Mouse (Mus musculus) heart, postnatal 10 days (tissue): ENCODE data around the gene Mlycd. TPM values are rescaled to one million over a fixed set of nuclear protein-coding genes. Genes with fewer than 3 reads are reported as not detected.
A peak's percentile ranks its signal among the peaks of the same experiment; 100 is the strongest.
"Not testable (repeated sequence)": the region's sequence is repeated elsewhere in the genome, so short reads cannot be mapped to it uniquely, and the experiment has no call there.

Experiments used
- DNase-seq, 2 experiments: peaks; one replicate each; pipeline ENCODE4 v3.0.0; 2021
- intact Hi-C: fragments of 180-260 bp; cut with DNase I; formaldehyde crosslinking; loops from one replicate; pipeline ENCODE4 v1.15.1; 2025
- total RNA-seq, 2 experiments: library from RNA; stranded (reverse); gene quantifications; 2 replicates each; pipeline ENCODE4 v1.2.3; 2021

The Mlycd gene
- total RNA-seq = 100 to 1,000 TPM in 1 of 2 experiments, 10 to 100 TPM in 1; 98.4 to 115 TPM

GRCm38 (mm10) chr8:119394524-119395026 lies at the start of gene Mlycd:
TSS of gene Mlycd (plus strand) at chr8:119394878.
- peak; percentile 96 for DNase-seq
- intact Hi-C loops = no loop called here

GRCm38 (mm10) chr8:119345029-119345682 lies 49.5 kb upstream of the Mlycd start:
- DNase-seq = peak; percentile 12 to 20
- intact Hi-C loops = no loop called here

- DNase-seq = no peak
- intact Hi-C loops = no loop called here
These were observed 49.0 kb upstream of the Mlycd start for GRCm38 (mm10) chr8:119345683-119346075.

DNA sequence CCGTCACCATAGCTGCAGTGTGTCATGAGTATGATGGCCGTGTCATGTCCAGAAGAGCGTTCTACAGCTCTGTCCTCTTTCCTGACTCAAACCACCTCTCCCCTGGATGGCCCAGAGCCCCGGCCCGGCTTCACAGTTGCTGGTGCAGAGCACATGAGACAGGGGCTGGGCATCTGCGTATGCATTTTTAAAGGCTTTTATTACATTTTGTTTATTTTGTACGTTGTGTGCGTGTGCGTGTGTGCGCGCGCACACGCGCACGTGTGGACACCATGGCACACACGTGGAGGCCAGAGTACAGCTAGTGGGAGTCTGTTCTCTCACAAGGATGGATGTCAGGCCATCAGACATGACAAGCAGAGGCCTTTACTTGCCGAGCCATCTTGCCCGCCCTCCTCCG lies 43.0 kb upstream of the Mlycd start:
- intact Hi-C loops = no loop called here
- no peak for DNase-seq

GRCm38 (mm10) chr8:119352977-119353658 lies 41.6 kb upstream of the Mlycd start:
- intact Hi-C loops = no loop called here

DNA sequence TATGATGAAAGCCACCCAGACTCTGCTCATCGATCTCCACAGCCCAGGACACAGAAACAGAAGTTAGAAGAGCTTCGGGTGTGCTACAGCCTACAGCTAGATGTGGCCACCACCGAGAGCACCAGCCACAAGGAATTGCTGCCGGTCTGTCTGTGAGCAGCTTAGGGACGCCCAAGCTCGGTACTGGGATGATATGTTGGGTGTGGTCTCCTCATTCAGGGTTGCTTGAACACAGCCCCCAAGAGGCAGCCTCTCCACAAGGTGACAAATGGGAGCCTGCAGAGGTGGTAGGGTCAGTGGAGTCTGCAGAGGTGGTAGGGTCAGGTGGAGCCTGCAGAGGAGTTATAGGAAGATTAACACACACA lies 41.0 kb upstream of the Mlycd start:
- intact Hi-C loops = no loop called here
- DNase-seq = no peak

More at GRCm38 (mm10) chr8:119352977-119353658, 41.6 kb upstream of the Mlycd start:
- no peak for DNase-seq

DNA sequence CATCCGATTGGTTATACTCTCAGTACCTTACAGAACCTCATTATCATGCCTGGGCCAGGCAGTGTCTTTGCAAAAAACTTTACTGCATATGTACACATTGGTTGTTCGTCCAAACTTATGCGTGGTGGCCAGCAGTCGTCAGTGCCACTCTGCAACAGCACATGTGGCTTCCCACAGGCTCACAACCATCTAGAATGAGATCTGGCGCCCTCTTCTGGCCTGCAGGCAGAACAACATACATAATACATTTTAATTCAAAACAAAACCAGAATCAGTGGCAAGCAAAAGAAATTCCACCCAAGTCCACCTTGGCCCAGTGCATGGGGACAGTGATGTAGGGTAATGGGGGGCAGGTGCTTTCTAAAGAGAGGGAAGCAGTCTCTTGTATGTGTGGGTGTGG lies 38.0 kb upstream of the Mlycd start:
- intact Hi-C loops, DNase-seq: not testable (repeated sequence)

GRCm38 (mm10) chr8:119358175-119358574 lies 36.5 kb upstream of the Mlycd start:
- no peak for DNase-seq
- intact Hi-C loops = no loop called here

DNA sequence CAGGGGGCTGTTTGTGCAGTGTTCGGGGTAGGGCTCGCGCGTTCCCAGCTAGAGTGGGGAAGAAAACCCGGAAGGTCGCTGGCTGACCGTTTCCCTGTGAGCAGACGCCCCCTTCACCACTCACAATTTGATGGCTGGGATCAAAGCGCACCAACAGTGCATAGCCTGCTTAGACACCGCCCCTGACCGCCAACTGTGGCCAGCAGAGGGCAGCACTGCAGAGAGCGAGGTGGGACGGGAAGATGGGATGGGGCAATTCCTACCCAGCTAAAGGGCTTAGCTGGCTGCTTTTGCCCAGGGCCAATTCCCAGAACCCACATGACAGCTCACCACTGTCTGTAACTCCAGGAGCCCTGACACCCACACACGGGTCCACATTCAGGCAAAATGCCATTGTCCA lies 35.8 kb upstream of the Mlycd start:
- DNase-seq = peak; percentile 43 to 78
- intact Hi-C loops = no loop called here

DNA sequence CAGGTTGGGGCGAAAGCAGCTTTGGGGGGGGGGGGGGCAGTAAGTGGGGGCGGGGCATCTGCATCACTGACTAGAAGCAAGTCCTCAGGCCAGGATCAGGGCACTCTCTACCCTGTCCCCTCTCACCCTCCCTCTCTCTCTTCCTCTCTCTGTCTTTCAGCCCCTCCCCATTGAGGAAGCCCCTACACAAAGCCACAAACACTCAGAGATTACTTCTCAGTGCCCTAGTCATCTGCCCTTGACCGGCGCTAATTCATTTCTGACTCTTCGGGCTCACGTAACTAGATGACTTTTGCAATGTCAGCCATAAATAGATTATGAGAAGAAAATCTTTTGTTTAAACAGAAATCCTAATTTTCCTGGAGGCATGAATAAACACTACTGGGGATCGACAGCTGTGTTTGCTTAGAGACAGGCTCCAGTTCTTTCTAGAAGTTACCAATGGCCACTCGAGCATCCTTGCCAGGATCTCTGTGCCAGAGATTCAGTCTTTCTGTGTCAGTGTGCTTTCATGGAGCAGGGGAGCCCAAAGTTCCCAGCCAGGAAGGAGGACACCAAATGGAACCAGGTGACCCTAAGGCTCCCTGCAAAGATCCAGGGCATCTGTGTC lies 33.9 kb upstream of the Mlycd start:
- intact Hi-C loops = no loop called here
- DNase-seq = no peak

GRCm38 (mm10) chr8:119374716-119375115 lies 20.0 kb upstream of the Mlycd start:
- DNase-seq, intact Hi-C loops: not testable (repeated sequence)

GRCm38 (mm10) chr8:119378476-119378875 lies 16.2 kb upstream of the Mlycd start:
- DNase-seq = no peak
- intact Hi-C loops = no loop called here

- peak in 1 of 2 experiments; percentile 33 for DNase-seq
- intact Hi-C loops = no loop called here
These were observed 14.1 kb upstream of the Mlycd start for GRCm38 (mm10) chr8:119380619-119381018.

DNA sequence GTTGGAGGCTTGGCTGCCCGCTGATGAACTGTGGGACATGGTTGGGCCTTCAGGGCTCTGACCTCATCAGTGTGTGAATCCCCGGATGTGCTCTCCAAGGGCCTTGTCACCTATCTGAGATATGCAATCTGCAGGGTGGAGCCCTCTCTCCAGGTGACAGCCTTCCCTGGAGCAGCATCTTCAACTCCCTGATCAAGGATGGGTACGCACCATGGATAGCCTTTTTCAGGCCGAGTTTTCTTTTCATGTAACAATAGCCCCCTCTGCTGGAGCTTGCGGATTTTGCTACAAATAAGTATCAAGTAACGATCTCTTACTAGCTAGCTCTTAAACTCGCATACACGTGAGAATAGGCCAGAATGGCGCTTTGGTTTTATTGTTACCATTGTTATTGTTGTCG lies 10.2 kb upstream of the Mlycd start:
- peak; percentile 73 to 87 for DNase-seq
- intact Hi-C loops = loop anchor here (2.0 kb wide), 2 partner anchors 74 to 160 kb away; no protein-coding TSS in a partner anchor

DNA sequence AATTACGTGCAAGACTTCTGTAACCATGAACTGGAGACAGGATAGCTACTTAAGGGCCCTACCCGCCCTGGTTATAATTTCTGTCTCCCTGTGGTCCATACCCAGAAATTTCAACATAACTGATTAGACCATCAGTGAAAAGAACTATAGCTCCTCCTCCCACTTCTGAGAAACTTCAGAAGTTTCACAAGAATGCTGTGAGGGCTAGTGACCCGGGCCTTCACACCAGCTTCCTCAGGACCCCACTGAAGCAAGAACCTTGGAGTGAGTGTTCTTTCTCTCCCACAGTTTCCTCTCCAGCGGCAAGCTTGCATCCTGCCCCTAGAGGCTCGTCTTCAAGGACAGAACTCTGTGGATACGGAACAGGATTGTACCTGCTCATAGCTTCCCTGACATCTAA lies 8.8 kb upstream of the Mlycd start:
- no peak for DNase-seq
- intact Hi-C loops = loop anchor here (2.0 kb wide), 2 partner anchors 75 to 161 kb away; no protein-coding TSS in a partner anchor

GRCm38 (mm10) chr8:119386988-119387387 lies 7.7 kb upstream of the Mlycd start:
- intact Hi-C loops = no loop called here
- no peak for DNase-seq

DNA sequence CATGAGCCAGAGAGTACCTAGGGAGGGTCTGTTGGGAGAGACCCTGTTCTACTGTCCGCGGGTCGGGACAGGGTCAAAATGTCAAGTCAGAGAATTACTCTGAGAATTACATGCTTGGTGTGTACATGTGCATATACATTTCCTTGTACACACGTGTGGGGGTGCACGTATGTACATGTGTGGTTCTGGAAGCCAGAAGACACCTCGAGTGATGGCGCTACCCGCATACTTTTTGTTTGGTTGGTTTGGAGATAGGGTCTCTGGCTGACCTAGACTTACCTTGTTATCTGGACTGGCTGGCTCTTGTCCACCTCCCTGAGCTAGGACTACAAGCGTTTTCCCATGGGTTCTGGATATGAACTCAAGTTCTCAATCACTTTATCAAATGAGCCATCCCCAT lies 581 bp upstream of the Mlycd start:
- intact Hi-C loops = no loop called here
- DNase-seq = no peak

GRCm38 (mm10) chr8:119395072-119395950 lies 633 bp downstream of the Mlycd start:
- DNase-seq = peak; percentile 28 to 41
- intact Hi-C loops = no loop called here

DNA sequence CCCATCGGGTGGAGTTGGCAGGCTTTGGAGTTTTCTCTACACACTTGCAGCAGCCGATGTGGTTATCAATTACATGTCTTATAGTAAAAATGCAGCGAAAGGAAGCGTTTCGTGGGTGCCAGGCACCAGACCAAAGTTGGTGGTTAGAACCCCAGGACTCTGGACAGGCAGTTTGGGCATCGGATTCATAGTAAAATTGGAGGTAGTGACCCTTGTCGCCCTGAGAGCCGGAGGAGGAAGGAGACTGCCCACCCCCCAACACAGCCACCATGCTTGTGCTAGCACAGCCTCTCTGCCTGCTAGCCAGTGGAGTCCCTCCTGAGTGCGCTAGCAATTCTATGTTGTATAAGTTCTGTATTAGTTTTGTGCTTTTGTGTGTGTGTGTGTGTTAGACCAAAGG lies 3.9 kb downstream of the Mlycd start:
- intact Hi-C loops = no loop called here
- DNase-seq = no peak

DNA sequence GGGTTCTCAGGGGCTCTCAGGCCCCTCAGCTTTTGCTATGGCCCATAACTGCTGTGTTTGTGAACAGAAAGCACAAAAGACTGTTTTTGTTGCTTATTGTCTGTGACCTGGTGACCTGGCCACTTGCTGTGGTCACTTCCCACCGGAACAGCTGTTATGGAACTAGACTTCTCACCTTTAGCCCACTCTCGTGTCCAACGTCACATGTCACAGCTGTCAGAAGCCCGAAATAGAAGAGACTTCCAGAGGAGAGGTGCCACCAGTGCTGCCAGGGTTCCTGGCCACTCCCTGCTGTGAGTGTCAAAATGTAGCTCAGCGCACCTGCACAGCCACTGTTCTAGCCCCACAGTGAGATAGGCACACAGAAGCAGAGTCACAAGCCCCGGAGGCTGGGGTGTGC lies 4.6 kb downstream of the Mlycd start:
- peak; percentile 80 to 85 for DNase-seq
- intact Hi-C loops = no loop called here
